Mouse (Mus musculus): ENCODE data around the gene Zfp92.
"Not testable (repeated sequence)": the region's sequence is repeated elsewhere in the genome, so short reads cannot be mapped to it uniquely, and the experiment has no call there.

The Zfp92 gene

GRCm38 (mm10) chrX:73410880-73411517 lies at the start of gene Zfp92:
Gene Zfp92, plus strand, starts transcription at chrX:73411096.
- no peak for DNase-seq (ENCODE audit: low spot score)

DNA sequence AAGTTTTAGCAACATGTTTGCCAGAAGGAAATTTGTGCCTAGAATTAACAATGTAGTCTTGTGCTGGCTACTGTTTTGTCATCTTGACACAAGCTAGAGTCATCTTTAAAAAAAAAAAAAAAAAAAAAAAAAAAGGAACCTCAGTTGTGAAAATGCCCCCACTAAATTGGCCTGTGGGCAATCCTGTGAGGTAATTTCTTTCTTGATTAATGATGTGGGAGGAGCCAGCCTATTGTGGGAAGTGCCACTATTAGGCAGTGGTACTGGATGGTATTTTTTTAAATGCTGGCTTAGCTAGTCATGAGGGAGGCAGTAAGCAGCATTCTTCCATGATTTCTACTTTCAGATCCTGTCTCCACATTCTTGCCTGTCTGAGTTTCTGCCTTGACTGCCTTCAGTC lies 47.6 kb upstream of the Zfp92 start:
- DNase-seq (ENCODE audit: low spot score) = no peak

- DNase-seq (ENCODE audit: low spot score) = no peak
Measured at GRCm38 (mm10) chrX:73384419-73384818, 26.5 kb upstream of the Zfp92 start.

DNA sequence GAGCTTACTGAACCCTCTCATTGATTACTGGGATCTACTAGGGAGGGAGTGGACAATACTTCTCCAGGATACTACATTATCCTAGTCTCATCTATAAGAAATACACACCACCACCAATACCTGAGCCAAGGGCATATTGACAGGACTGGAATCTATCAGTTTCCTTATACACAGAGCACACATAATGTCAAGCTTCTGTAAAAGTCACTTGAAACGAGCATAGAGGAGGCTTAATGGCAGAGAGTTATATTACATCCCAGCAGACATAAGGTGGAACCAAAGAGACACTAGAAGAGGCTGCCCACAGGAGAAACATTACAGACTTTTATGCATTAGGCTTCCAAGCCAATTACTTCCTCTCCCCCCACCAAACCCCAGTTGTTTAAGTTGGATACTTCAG lies 26.0 kb upstream of the Zfp92 start:
- no peak for DNase-seq (ENCODE audit: low spot score)

- no peak for DNase-seq (ENCODE audit: low spot score)
Measured at GRCm38 (mm10) chrX:73391481-73391880, 19.4 kb upstream of the Zfp92 start.

DNA sequence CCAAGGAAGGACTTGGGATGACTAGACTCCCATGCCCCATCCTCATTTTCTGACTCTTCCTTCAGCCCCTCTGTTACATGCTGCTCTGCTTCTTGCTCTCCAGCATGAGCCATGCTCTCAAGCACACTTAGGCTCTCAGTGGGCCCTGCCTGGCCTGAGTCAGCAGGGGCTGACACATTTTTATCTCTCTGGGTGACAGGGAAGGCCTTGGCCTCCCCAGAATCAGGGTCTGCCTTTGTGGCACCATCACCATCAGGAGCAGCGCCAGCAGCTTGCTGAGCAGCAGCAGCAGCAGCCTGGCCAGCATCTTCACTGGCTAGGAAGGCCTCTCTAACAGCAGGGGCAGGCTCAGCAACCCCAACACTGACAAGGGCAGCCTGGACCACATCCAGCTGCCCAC lies 14.4 kb upstream of the Zfp92 start:
- DNase-seq (ENCODE audit: low spot score) = no peak

DNA sequence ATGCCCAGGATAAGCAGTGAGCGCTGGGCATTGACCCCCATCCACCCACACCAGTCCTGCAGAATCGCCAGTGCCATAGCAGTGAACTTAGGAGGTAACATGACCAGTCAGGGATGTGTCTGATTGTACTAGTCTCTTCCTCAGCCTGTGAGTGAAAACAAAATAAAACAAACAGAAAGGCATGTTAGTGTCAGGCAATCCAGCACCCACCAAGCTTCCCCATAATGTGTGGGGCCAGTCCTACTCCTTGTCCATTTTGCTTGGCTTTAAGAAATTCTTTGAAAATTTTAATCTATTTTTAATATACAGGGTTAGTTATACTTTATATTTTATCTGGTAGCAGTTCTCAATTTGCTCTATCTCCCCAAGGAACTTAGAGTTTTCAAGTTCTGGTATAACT lies 12.3 kb upstream of the Zfp92 start, which contains the start of gene Gm18336:
Gm18336 (minus strand) TSS at position 101 of the 400 bp plus-strand sequence.
- not testable (repeated sequence) for DNase-seq (ENCODE audit: low spot score)

GRCm38 (mm10) chrX:73400951-73401350 lies 9.9 kb upstream of the Zfp92 start:
- no peak for DNase-seq (ENCODE audit: low spot score)

- no peak for DNase-seq (ENCODE audit: low spot score)
Measured at GRCm38 (mm10) chrX:73401616-73402015, 9.3 kb upstream of the Zfp92 start.

DNA sequence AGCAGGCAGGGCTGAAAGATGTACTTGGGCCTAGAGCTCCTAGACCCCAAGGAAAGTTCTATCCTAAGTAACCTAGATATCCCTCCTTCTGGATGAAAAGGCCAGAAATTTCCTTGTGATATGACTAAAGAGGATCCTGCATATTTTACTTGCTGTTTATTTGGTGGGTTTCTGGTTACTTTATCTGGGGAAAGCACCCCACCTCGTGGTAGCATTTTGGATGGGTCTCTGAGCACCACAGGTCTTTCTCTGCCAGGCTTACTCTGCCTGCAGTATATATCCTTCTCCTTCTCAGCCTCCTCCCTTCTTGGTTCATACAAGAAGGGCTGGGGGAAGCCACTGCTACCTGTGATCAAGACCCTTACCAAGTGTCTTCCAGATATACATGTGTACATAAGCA lies 1.9 kb downstream of the Zfp92 start:
- no peak for DNase-seq (ENCODE audit: low spot score)

- DNase-seq (ENCODE audit: low spot score) = no peak
Measured at GRCm38 (mm10) chrX:73430036-73430435, 19.1 kb downstream of the Zfp92 start.

DNA sequence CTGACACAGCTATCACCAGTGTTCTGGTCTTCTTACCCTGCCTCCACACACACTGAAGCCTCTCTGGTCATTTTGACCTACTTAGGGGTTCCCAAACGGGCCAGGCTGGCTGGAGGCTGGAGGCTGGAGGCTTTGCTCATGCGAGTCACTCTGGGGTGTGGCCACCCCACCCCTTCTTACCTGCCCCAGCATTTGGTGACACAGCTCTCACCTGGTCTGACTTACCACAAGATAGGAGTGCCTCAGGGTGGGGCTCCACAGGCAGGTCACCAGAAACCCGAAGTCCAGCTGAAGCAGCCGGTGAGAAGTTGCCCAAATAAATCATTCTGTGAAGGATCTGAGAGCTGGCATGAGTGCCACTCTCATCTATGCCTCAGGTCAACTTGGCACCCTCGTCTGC lies 22.0 kb downstream of the Zfp92 start:
- DNase-seq (ENCODE audit: low spot score) = no peak

DNA sequence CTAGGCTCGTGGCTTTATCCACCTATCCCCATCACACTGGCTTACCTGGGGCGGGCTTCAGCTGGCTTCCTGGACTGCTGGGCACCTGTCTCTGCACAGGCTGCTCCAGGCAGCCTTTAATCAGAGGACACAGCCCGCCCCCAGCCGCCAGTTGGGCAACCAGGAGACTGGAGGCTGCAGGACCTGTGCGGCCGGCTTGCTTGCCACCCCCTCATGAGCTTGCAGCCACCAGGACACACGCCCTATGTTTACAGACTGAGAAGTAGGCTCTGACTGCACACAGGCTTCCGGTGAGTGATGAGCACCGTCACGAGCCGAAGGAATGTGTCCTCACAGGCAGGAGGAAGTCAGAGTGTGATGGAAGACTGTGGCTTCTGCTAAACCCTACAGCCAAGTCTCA lies 24.4 kb downstream of the Zfp92 start, which contains the start of gene Trex2:
Trex2 (minus strand) TSS at position 93 of the 400 bp plus-strand sequence.
- no peak for DNase-seq (ENCODE audit: low spot score)

DNA sequence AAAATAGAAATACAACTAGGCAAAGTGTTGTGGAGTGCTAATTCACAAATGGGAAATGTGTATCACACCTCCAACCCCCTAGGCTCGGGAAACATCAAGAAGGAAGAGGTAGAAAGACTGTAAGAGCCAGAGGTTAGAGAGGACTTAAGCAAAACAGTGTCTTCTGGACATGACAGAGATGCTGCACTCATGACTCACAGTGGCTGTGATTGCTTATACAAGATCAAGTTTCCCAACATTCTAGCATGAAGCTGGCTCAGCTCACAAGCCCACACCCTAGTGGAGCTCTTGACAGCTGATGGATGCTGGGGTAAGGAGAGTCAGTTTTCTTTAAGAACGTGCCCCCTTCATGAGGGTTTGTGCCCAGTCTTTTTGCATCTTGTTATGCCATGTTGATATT lies 30.5 kb downstream of the Zfp92 start:
- DNase-seq (ENCODE audit: low spot score) = no peak

- DNase-seq (ENCODE audit: low spot score) = peak; percentile 41
Measured at GRCm38 (mm10) chrX:73451949-73452348, 41.1 kb downstream of the Zfp92 start.

GRCm38 (mm10) chrX:73458877-73459392 lies 48.0 kb downstream of the Zfp92 start, which contains the start of gene Haus7:
Gene Haus7, minus strand, starts transcription at chrX:73459044.
- peak; percentile 72 for DNase-seq (ENCODE audit: low spot score)

GRCm38 (mm10) chrX:73460792-73461191 lies 49.9 kb downstream of the Zfp92 start:
- DNase-seq (ENCODE audit: low spot score) = no peak

- DNase-seq (ENCODE audit: low spot score) = no peak
Measured at GRCm38 (mm10) chrX:73465483-73466186, 54.7 kb downstream of the Zfp92 start.

GRCm38 (mm10) chrX:73467446-73468241 lies 56.7 kb downstream of the Zfp92 start:
- no peak for DNase-seq (ENCODE audit: low spot score)

DNA sequence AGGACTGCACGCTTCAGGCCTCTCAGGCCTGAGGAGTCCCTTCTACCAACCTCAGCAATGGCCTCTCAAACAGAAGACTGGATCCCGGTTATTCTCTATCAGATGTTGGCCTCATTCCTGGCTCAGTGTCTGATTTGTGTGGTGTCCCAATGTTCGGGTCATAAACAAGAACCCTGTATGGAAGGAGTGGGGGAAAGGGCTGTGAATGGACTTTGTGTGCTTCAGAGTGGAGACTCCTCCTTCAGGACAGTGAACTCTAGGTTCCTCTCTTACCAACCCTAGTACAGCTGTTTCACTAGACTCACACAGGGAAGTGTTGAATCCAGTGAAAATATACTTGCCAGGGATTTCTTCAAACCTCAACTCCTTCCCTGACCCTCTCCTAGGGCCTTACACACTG lies 57.4 kb downstream of the Zfp92 start:
- DNase-seq (ENCODE audit: low spot score) = no peak

GRCm38 (mm10) chrX:73468752-73469151 lies 57.9 kb downstream of the Zfp92 start:
- DNase-seq (ENCODE audit: low spot score) = no peak

DNA sequence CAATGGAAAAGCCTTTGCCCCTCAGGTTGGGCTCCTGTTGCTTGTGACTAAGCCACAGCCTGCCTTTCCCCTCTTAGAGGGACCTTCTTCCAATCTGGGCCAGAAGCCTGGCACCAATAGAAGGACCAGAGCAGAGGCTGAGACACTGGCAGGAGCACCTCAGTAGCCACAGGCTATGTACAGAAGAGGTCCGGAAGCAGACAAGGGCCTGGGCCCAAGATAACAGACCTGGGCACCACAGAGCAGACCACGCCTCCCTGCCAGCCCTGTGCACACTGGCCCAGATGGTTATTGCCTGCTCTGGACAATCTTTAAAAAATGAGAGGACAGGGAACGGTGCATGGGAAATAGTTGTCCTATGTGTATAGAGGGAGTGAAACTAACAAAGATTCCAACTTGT lies 60.9 kb downstream of the Zfp92 start:
- no peak for DNase-seq (ENCODE audit: low spot score)
